Mouse (Mus musculus) forebrain, embryonic 11.5 days (tissue): ENCODE data around the gene F12. TPM values are rescaled to one million over a fixed set of nuclear protein-coding genes. Genes with fewer than 3 reads are reported as not detected.

Source experiments
- ATAC-seq: fragments of 200-750 bp; cut with Nextera tagmentation; replicated peaks from 2 replicates; pipeline ENCODE4 v1.8.0; 2017; ENCODE audit warnings: moderate TSS enrichment; ENCODE audit not compliant: low FRiP score
- DNase-seq: peaks from one replicate; pipeline ENCODE4 v3.0.0-alpha.2; 2017; ENCODE audit warnings: low spot score
- H3K27ac ChIP-seq: fragments of 300-500 bp; sonication (generic); 2 replicates; pipeline ENCODE4 v1.5.1; 2014; ENCODE audit warnings: low read depth, low read length
- H3K27me3 ChIP-seq: fragments of 300-500 bp; sonication (generic); 2 replicates; pipeline ENCODE4 v1.6.1; 2014; ENCODE audit warnings: mild to moderate bottlenecking, low read length, mixed read lengths; ENCODE audit not compliant: control insufficient read depth, insufficient read depth
- H3K36me3 ChIP-seq: fragments of 300-500 bp; sonication (generic); 2 replicates; pipeline ENCODE4 v1.6.1; 2014; ENCODE audit warnings: mild to moderate bottlenecking, low read length, moderate library complexity, mixed read lengths; ENCODE audit not compliant: control insufficient read depth, insufficient read depth
- H3K4me1 ChIP-seq: fragments of 300-500 bp; sonication (generic); replicated peaks from 2 replicates; pipeline ENCODE4 v1.6.1; 2014; ENCODE audit warnings: low read length, mixed read lengths; ENCODE audit not compliant: control insufficient read depth, insufficient read depth
- H3K4me2 ChIP-seq: fragments of 300-500 bp; sonication (generic); 2 replicates; pipeline ENCODE4 v1.6.1; 2014; ENCODE audit warnings: low read depth, mild to moderate bottlenecking, low read length, moderate library complexity, mixed read lengths; ENCODE audit not compliant: severe bottlenecking
- H3K4me3 ChIP-seq: fragments of 300-500 bp; sonication (generic); 2 replicates; pipeline ENCODE4 v1.5.1; 2014; ENCODE audit warnings: low read depth, low read length
- H3K9ac ChIP-seq: fragments of 300-500 bp; sonication (generic); 2 replicates; pipeline ENCODE4 v1.6.1; 2014; ENCODE audit warnings: low read length
- H3K9me3 ChIP-seq: fragments of 300-500 bp; sonication (generic); 2 replicates; pipeline ENCODE4 v1.6.1; 2016; ENCODE audit warnings: low read length, mixed read lengths; ENCODE audit not compliant: control insufficient read depth
- WGBS: fragments of 180-500 bp; shearing (Covaris S2); extraction: QIAGEN DNeasy Blood & Tissue Kit; methylation state at CpG from one replicate; pipeline ENCODE4 v1.1.7; 2014; 5-methylcytosine and 5-hydroxymethylcytosine counted together
- polyA plus RNA-seq: library from polyadenylated mRNA; unstranded; fragments of >200 nt; fragmentation: Nextera tagmentation; extraction: Ambion mirVana; gene quantifications from 2 replicates; pipeline ENCODE4 v1.2.1, GENCODE M21; 2014

Gene F12
- polyA plus RNA-seq, 1 experiment from 2014 or later: not detected

DNA sequence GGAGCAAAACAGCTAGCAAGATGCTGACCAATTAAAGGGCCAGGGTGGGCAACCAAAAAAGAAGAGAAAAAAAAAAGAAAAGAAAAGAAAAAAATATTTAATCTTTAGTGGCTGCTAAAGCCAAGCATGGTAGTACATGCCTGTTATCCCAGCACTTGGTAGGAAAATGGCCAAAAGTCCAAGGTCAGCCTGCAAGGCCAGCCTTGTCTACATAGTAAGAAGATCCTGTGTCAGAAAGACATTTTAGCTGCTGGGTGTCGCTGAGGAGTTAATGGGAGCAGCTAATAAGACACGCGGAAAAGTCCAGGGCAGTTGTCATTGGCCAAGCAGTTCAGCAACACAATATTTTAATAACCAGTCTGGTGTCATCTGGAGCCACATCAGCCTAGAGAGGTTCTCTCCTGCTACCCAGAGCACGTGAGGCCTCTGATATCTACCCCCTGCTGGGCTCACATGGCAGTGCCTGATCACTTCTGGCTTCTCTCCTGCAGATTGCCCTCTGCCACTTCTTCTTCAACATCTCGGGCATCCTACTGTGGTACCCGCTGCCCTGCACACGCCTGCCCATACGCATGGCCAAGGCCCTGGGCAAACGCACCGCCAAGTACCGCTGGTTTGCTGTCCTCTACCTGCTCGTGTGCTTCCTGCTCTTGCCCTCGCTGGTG is 13.8 kb downstream of the F12 start:
- no peak overlapping the region for H3K9ac ChIP-seq
- H3K36me3 ChIP-seq: no peaks in the 10 kb centered on the region
- peaks cover 4% of the 10 kb centered on the region; the same call in 1 of the 2 replicates for H3K4me1 ChIP-seq
- WGBS: 86% methylated on average over 13 of the region's 13 CpGs
- DNase-seq (peak; percentile 49), ATAC-seq (no peak)
- peaks cover 11% of the 10 kb centered on the region for H3K27me3 ChIP-seq
- no peak overlapping the region for H3K27ac ChIP-seq
- no peaks in the 10 kb centered on the region for H3K9me3 ChIP-seq
- no peak overlapping the region for H3K4me2 ChIP-seq
- H3K4me3 ChIP-seq: no peak overlapping the region

GRCm38 (mm10) chr13:55411826-55412225 is 14.8 kb downstream of the F12 start:
- Histone ChIP-seq H3K27me3 (peaks cover 11% of the 10 kb centered on the region), H3K4me2 (no peak overlapping the region), H3K4me3 (no peak overlapping the region), H3K9me3 (no peaks in the 10 kb centered on the region), H3K9ac (no peak overlapping the region), H3K27ac (no peak overlapping the region), H3K36me3 (no peaks in the 10 kb centered on the region), H3K4me1 (peaks cover 4% of the 10 kb centered on the region; the same call in 1 of the 2 replicates)
- DNase-seq (no peak), ATAC-seq (no peak)
- WGBS: 75% methylated on average over 7 of the region's 7 CpGs

DNA sequence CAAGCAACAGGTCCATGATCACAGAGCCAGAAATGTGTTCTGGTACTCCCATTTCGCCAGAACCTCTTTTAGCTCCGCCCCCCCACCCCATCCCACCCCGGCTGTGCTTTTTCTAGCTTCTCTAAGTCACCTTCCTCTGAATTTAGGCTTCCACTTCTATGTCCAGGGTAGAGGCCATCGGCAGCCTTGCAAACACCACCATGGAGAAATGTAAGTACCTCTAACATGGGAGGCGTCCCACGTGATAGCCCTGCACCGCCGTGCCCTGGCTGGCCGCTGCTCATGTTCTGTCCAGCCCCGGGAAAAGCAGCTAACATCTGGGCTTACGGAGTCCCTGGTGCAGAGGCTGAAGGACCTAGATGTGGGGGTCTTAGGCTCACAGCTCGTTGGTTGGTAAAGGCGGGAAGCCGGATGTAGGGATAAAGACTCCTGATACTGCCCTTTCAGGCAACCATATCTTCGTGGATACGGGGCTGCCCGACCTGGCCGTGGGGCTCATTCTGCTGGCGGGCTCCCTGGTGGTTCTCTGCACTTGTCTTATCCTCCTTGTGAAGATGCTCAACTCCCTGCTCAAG is 18.0 kb downstream of the F12 start:
- Histone ChIP-seq H3K27me3 (peaks cover 2% of the 10 kb centered on the region; the same call in 1 of the 2 replicates), H3K4me1 (peaks cover 7% of the 10 kb centered on the region; the same call in 1 of the 2 replicates), H3K9ac (no peak overlapping the region), H3K9me3 (no peaks in the 10 kb centered on the region), H3K4me3 (no peak overlapping the region), H3K4me2 (no peak overlapping the region), H3K27ac (no peak overlapping the region), H3K36me3 (no peaks in the 10 kb centered on the region)
- WGBS: 85% methylated on average over 19 of the region's 19 CpGs
- DNase-seq (no peak), ATAC-seq (no peak)

GRCm38 (mm10) chr13:55407341-55407740 is 19.3 kb downstream of the F12 start:
- no peaks in the 10 kb centered on the region for H3K36me3 ChIP-seq
- ATAC-seq (no peak), DNase-seq (no peak)
- no peak overlapping the region for H3K4me2 ChIP-seq
- H3K4me1 ChIP-seq: peaks cover 7% of the 10 kb centered on the region; the same call in 1 of the 2 replicates
- 83% methylated on average over 4 of the region's 4 CpGs for WGBS
- H3K9me3 ChIP-seq: no peaks in the 10 kb centered on the region
- H3K27me3 ChIP-seq: no peaks in the 10 kb centered on the region
- H3K4me3 ChIP-seq: no peak overlapping the region
- H3K27ac ChIP-seq: no peak overlapping the region
- no peak overlapping the region for H3K9ac ChIP-seq

DNA sequence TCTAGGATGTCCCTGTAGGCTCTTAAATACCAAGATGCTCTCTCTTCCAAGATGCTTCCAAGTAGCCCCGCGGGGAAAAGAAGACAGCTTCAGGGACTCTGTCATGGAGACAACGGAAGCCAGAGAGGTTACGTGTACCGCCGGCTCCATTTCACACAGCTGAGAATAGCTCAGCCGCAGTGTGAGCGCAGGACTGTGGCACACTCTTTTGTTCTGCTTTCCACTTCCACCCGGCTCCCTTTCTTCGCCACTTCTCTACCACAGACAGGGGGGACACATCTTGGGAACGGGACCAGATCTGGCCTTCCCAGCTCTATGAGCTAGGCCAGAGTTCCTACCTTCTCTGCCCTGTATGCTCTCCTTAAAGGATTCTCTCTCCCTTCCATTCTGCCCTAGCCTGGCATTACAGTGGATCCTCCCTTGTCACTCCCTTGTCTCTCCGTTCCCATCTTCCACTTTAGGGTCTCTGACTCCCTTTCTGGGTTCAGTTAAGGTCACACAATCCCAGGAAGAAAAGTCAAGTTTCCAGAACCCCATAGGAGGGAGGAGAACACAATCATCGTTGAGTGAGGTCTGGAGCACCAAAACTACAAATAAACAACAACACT is 20.7 kb downstream of the F12 start:
- 60% methylated on average over 13 of the region's 13 CpGs for WGBS
- Histone ChIP-seq H3K4me3 (no peak overlapping the region), H3K4me2 (no peak overlapping the region), H3K4me1 (peaks cover 7% of the 10 kb centered on the region; the same call in 1 of the 2 replicates), H3K9me3 (no peaks in the 10 kb centered on the region), H3K9ac (peak overlapping the region; percentile 44), H3K27ac (0 out of 2 replicates have a peak overlapping the region, but pooled peaks have one; percentile 2), H3K36me3 (no peaks in the 10 kb centered on the region), H3K27me3 (no peaks in the 10 kb centered on the region)
- ATAC-seq (peak; percentile 55), DNase-seq (peak; percentile 55)

GRCm38 (mm10) chr13:55404853-55405782 is 21.5 kb downstream of the F12 start:
- Histone ChIP-seq H3K27ac (0 out of 2 replicates have a peak overlapping the region, but pooled peaks have one; percentile 2), H3K4me1 (peaks cover 7% of the 10 kb centered on the region; the same call in 1 of the 2 replicates), H3K4me3 (no peak overlapping the region), H3K9ac (peak overlapping the region; percentile 44), H3K27me3 (no peaks in the 10 kb centered on the region), H3K9me3 (no peaks in the 10 kb centered on the region), H3K36me3 (no peaks in the 10 kb centered on the region), H3K4me2 (no peak overlapping the region)
- 18% methylated on average over 11 of the region's 11 CpGs for WGBS
- DNase-seq (peak; percentile 90), ATAC-seq (peak; percentile 87)

DNA sequence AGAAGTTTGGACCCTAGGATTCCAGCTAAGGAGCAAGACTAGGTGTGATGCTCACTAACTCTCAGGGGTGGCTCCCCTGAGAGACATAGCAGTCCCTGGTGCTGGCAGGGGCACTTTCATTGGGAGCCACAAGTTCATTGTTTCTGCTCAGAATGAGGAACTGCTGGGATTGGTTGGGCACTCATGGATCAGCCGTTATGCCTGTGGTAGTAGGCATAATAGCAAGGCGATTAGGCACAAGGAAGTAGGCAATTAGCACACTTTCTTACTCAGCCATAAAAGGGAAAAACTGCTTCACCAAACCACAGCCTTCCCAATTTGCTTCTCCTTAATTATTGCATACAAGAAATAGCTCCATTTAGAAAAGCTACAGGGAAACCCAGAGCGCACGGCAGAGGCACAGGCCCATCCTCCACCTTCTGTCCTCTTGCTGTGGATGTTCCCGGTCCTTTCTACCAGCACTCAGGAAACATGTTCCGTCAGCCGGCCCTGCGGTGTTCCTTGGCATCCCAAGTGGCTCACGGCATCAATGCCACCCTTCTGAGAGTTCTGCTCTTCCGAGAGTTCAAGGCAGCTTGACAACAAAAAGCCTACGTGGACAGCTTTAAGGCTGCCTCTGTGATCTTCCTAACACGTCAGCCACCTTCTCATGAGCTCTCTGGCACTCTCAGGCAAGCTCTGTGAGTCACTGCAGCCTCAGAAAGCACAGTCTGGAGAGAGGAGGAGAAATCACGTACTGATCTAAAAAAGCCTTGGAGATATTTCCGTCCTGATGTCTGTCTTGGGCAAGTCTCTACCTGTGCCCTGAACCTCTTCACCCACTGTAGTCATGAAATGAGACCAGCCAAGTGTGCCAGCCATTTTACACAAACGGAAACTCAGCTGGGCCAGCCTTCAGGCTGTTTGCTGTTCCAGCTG is 22.4 kb downstream of the F12 start:
- Histone ChIP-seq H3K4me3 (no peak overlapping the region), H3K9ac (no peak overlapping the region), H3K4me2 (no peak overlapping the region), H3K27ac (0 out of 2 replicates have a peak overlapping the region, but pooled peaks have one; percentile 21), H3K4me1 (peaks cover 7% of the 10 kb centered on the region; the same call in 1 of the 2 replicates), H3K27me3 (no peaks in the 10 kb centered on the region), H3K9me3 (no peaks in the 10 kb centered on the region), H3K36me3 (no peaks in the 10 kb centered on the region)
- DNase-seq: no peak
- ATAC-seq: no peak
- 68% methylated on average over 15 of the region's 15 CpGs for WGBS
